Mouse (Mus musculus) midbrain, embryonic 11.5 days (tissue): Measurements from ENCODE around the gene Smarca2. TPM values are rescaled to one million over a fixed set of nuclear protein-coding genes. Genes with fewer than 3 reads are reported as not detected.

Experiments used
- ATAC-seq: fragments of 200-750 bp; cut with Nextera tagmentation; 2 replicates; pipeline ENCODE4 v1.8.0; 2017; ENCODE audit warnings: moderate TSS enrichment, moderate library complexity; ENCODE audit not compliant: low FRiP score
- DNase-seq: peaks from one replicate; pipeline ENCODE4 v3.0.0; 2015; ENCODE audit warnings: low spot score; ENCODE audit errors: missing footprints
- H3K27ac ChIP-seq: fragments of 300-500 bp; sonication (generic); 2 replicates; pipeline ENCODE4 v1.5.1; 2014; ENCODE audit warnings: low read depth, low read length
- H3K27me3 ChIP-seq: fragments of 300-500 bp; sonication (generic); 2 replicates; pipeline ENCODE4 v1.6.1; 2014; ENCODE audit warnings: mild to moderate bottlenecking, low read length, moderate library complexity, mixed read lengths; ENCODE audit not compliant: control insufficient read depth, insufficient read depth
- H3K36me3 ChIP-seq: fragments of 300-500 bp; sonication (generic); 2 replicates; pipeline ENCODE4 v1.6.1; 2014; ENCODE audit warnings: mild to moderate bottlenecking, low read length, moderate library complexity, mixed read lengths; ENCODE audit not compliant: control insufficient read depth, insufficient read depth
- H3K4me1 ChIP-seq: fragments of 300-500 bp; sonication (generic); 2 replicates; pipeline ENCODE4 v1.6.1; 2014; ENCODE audit warnings: low read length; ENCODE audit not compliant: control insufficient read depth, insufficient read depth
- H3K4me2 ChIP-seq: fragments of 300-500 bp; sonication (generic); 2 replicates; pipeline ENCODE4 v1.6.1; 2014; ENCODE audit warnings: mild to moderate bottlenecking, moderate library complexity
- H3K4me3 ChIP-seq: fragments of 300-500 bp; sonication (generic); 2 replicates; pipeline ENCODE4 v1.5.1; 2014; ENCODE audit warnings: low read depth, low read length
- H3K9ac ChIP-seq: fragments of 300-500 bp; sonication (generic); 2 replicates; pipeline ENCODE4 v1.6.1; 2014; ENCODE audit warnings: low read length
- H3K9me3 ChIP-seq: fragments of 300-500 bp; sonication (generic); 2 replicates; pipeline ENCODE4 v1.6.1; 2016; ENCODE audit warnings: low read length; ENCODE audit not compliant: control insufficient read depth
- WGBS: fragments of 180-500 bp; shearing (Covaris S2); extraction: QIAGEN DNeasy Blood & Tissue Kit; methylation state at CpG from one replicate; pipeline ENCODE4 v1.1.7; 2014; 5-methylcytosine and 5-hydroxymethylcytosine counted together
- polyA plus RNA-seq: library from polyadenylated mRNA; unstranded; fragments of >200 nt; fragmentation: Nextera tagmentation; extraction: Ambion mirVana; gene quantifications from 2 replicates; pipeline ENCODE4 v1.2.1, GENCODE M21; 2014

Gene Smarca2
- polyA plus RNA-seq, 1 experiment from 2014 or later = 29.2 TPM

GRCm38 (mm10) chr19:26608434-26608812 is 3.6 kb downstream of the Smarca2 start:
- Histone ChIP-seq H3K4me2 (peak overlapping the region; percentile 100), H3K27me3 (peaks cover 20% of the 10 kb centered on the region), H3K9me3 (no peaks in the 10 kb centered on the region), H3K9ac (no peak overlapping the region), H3K36me3 (no peaks in the 10 kb centered on the region), H3K27ac (no peak overlapping the region), H3K4me3 (no peak overlapping the region), H3K4me1 (peaks cover 18% of the 10 kb centered on the region)
- ATAC-seq = no peak
- no peak for DNase-seq
- 3% methylated on average over 7 of the region's 7 CpGs for WGBS

- Histone ChIP-seq H3K9me3 (no peaks in the 10 kb centered on the region), H3K4me1 (peaks cover 18% of the 10 kb centered on the region), H3K9ac (no peak overlapping the region), H3K27ac (no peak overlapping the region), H3K4me3 (no peak overlapping the region), H3K4me2 (no peak overlapping the region), H3K36me3 (no peaks in the 10 kb centered on the region), H3K27me3 (peaks cover 19% of the 10 kb centered on the region)
- ATAC-seq (no peak), DNase-seq (no peak)
- WGBS = 35% methylated on average over 2 of the region's 2 CpGs
Observed at GRCm38 (mm10) chr19:26609637-26610036, 4.8 kb downstream of the Smarca2 start.

- ATAC-seq (no peak), DNase-seq (no peak)
- Histone ChIP-seq H3K9ac (no peak overlapping the region), H3K4me1 (peaks cover 8% of the 10 kb centered on the region), H3K4me3 (no peak overlapping the region), H3K27me3 (peaks cover 8% of the 10 kb centered on the region; the same call in 1 of the 2 replicates), H3K27ac (no peak overlapping the region), H3K36me3 (no peaks in the 10 kb centered on the region), H3K4me2 (no peak overlapping the region), H3K9me3 (no peaks in the 10 kb centered on the region)
- WGBS = 67% methylated on average over 4 of the region's 4 CpGs
Observed at GRCm38 (mm10) chr19:26612995-26613394, 8.1 kb downstream of the Smarca2 start.

- Histone ChIP-seq H3K36me3 (no peaks in the 10 kb centered on the region), H3K4me3 (no peak overlapping the region), H3K9me3 (no peaks in the 10 kb centered on the region), H3K27ac (no peak overlapping the region), H3K4me2 (no peak overlapping the region), H3K4me1 (peaks cover 1% of the 10 kb centered on the region), H3K27me3 (peaks cover 4% of the 10 kb centered on the region; the same call in 1 of the 2 replicates), H3K9ac (no peak overlapping the region)
- no peak for ATAC-seq
- WGBS = 74% methylated on average over 5 of the region's 5 CpGs
- DNase-seq = no peak
Observed at GRCm38 (mm10) chr19:26613665-26614064, 8.8 kb downstream of the Smarca2 start.

- Histone ChIP-seq H3K27me3 (no peaks in the 10 kb centered on the region), H3K4me1 (no peaks in the 10 kb centered on the region), H3K27ac (no peak overlapping the region), H3K36me3 (no peaks in the 10 kb centered on the region), H3K4me3 (no peak overlapping the region), H3K4me2 (no peak overlapping the region), H3K9ac (no peak overlapping the region), H3K9me3 (no peaks in the 10 kb centered on the region)
- WGBS = 43% methylated on average over 1 of the region's 1 CpGs
- ATAC-seq (no peak), DNase-seq (no peak)
Observed at GRCm38 (mm10) chr19:26616271-26616670, 11.4 kb downstream of the Smarca2 start.

- Histone ChIP-seq H3K4me2 (no peak overlapping the region), H3K36me3 (no peaks in the 10 kb centered on the region), H3K4me3 (no peak overlapping the region), H3K27ac (no peak overlapping the region), H3K4me1 (no peaks in the 10 kb centered on the region), H3K9ac (no peak overlapping the region), H3K9me3 (no peaks in the 10 kb centered on the region), H3K27me3 (no peaks in the 10 kb centered on the region)
- DNase-seq (no peak), ATAC-seq (no peak)
- WGBS = 90% methylated on average over 5 of the region's 5 CpGs
Observed at GRCm38 (mm10) chr19:26617287-26617686, 12.4 kb downstream of the Smarca2 start.

- Histone ChIP-seq H3K4me3 (no peak overlapping the region), H3K36me3 (no peaks in the 10 kb centered on the region), H3K27ac (no peak overlapping the region), H3K9ac (no peak overlapping the region), H3K27me3 (no peaks in the 10 kb centered on the region), H3K9me3 (no peaks in the 10 kb centered on the region), H3K4me1 (no peaks in the 10 kb centered on the region), H3K4me2 (no peak overlapping the region)
- ATAC-seq (no peak), DNase-seq (no peak)
- 63% methylated on average over 8 of the region's 8 CpGs for WGBS
Observed at GRCm38 (mm10) chr19:26630712-26631235, 25.9 kb downstream of the Smarca2 start.

GRCm38 (mm10) chr19:26632228-26632627 is 27.4 kb downstream of the Smarca2 start:
- Histone ChIP-seq H3K4me1 (no peaks in the 10 kb centered on the region), H3K4me3 (no peak overlapping the region), H3K9me3 (no peaks in the 10 kb centered on the region), H3K9ac (no peak overlapping the region), H3K27ac (no peak overlapping the region), H3K27me3 (no peaks in the 10 kb centered on the region), H3K36me3 (no peaks in the 10 kb centered on the region), H3K4me2 (no peak overlapping the region)
- 93% methylated on average over 5 of the region's 5 CpGs for WGBS
- ATAC-seq (no peak), DNase-seq (no peak)

- ATAC-seq = no peak
- H3K9ac ChIP-seq = no peak overlapping the region
- no peak overlapping the region for H3K27ac ChIP-seq
- H3K36me3 ChIP-seq = no peaks in the 10 kb centered on the region
- peaks cover 6% of the 10 kb centered on the region; the same call in 1 of the 2 replicates for H3K4me1 ChIP-seq
- no peaks in the 10 kb centered on the region for H3K9me3 ChIP-seq
- DNase-seq = peak; percentile 73
- no peak overlapping the region for H3K4me2 ChIP-seq
- 89% methylated on average over 13 of the region's 13 CpGs for WGBS
- no peaks in the 10 kb centered on the region for H3K27me3 ChIP-seq
- H3K4me3 ChIP-seq = no peak overlapping the region
Observed at GRCm38 (mm10) chr19:26640556-26640955, 35.7 kb downstream of the Smarca2 start.
